ENCODE assay signal across 15 mouse cellular contexts in the genomic region with DNA sequence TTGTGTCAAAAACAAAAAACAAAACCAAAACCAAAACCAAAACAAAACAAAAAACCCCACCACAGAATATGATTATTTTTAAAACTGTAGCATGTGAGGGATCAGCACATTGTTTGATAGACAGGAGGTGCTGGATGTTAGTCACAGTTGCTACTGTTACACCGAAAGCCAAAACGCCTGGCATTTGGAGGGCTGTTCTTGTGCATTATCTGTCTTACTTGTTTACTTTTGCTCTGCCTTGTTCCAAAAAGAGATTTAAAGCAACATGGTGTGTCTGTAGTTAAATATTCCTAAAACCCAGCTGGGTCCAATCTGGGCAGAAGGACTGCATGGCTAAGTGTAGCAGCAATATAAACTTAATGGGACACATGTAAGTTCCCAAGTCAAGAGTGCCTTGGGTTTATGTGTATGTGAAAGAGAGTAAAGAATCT. TPM values are rescaled to one million over a fixed set of nuclear protein-coding genes. Genes with fewer than 3 reads are reported as not detected.
DNase-seq lines count a peak whose midpoint lies in the region; ATAC-seq lines count a peak whose summit lies in the region.
"Had no signal": no experiment of that assay in that cellular context is flagged by ENCODE, and none has a peak within 500 bp of the region (broad histone marks: within the 10 kb centered on the region; RNA-seq: fewer than 3 reads in every experiment).

No protein-coding gene starts in this region.

- H3K9ac ChIP-seq in lung, embryonic 16.5 days (ENCODE audit: low read length) = no peak overlapping the region
- H3K9ac ChIP-seq: heart, embryonic 15.5 days; hindbrain, embryonic 15.5 days had no signal

- ATAC-seq in lung, embryonic 16.5 days (ENCODE audit: low read depth) = peak; percentile 90

- H3K27me3 ChIP-seq in lung, embryonic 16.5 days (ENCODE audit: control insufficient read depth, insufficient read depth, low read depth, low read length) = no peaks in the 10 kb centered on the region
- H3K27me3 ChIP-seq: heart, embryonic 15.5 days; hindbrain, embryonic 15.5 days had no signal

- H3K36me3 ChIP-seq in lung, embryonic 16.5 days (ENCODE audit: control insufficient read depth, insufficient read depth, low read length) = no peaks in the 10 kb centered on the region
- H3K36me3 ChIP-seq: heart, embryonic 15.5 days; hindbrain, embryonic 15.5 days had no signal

- H3K9me3 ChIP-seq in lung, embryonic 16.5 days (ENCODE audit: control insufficient read depth, low read length) = no peaks in the 10 kb centered on the region
- H3K9me3 ChIP-seq: heart, embryonic 15.5 days; hindbrain, embryonic 15.5 days had no signal

- H3K27ac ChIP-seq in lung, embryonic 16.5 days (ENCODE audit: low read length) = peak overlapping the region; percentile 67
- H3K27ac ChIP-seq: heart, embryonic 15.5 days; hindbrain, embryonic 15.5 days had no signal

- H3K4me3 ChIP-seq in lung, embryonic 16.5 days (ENCODE audit: low read length) = no peak overlapping the region
- H3K4me3 ChIP-seq: heart, embryonic 15.5 days; hindbrain, embryonic 15.5 days had no signal

- WGBS in lung, embryonic 16.5 days = 50% methylated on average over 2 of the region's 2 CpGs

- DNase-seq in heart, adult 11 months = peak; percentile 81
- no peak for DNase-seq in heart, adult 8-10 months (ENCODE audit: low spot score)
- DNase-seq in lung, postnatal 25 days (ENCODE audit: low spot score) = no peak
- DNase-seq in induced T-regulatory cell, adult 2 months (ENCODE audit: low read depth) = peak; percentile 57
- DNase-seq in lung, postnatal 36 days = peak; percentile 8
- no peak for DNase-seq in heart, adult 18-20 months
- DNase-seq: cerebellum, postnatal 36 days; gastrocnemius, postnatal 10 days; kidney, postnatal 36 days; thymus, adult 2 months had no signal

- peak overlapping the region; percentile 25 for H3K4me2 ChIP-seq in lung, embryonic 16.5 days (ENCODE audit: low read depth, low read length)
- H3K4me2 ChIP-seq: heart, embryonic 15.5 days; hindbrain, embryonic 15.5 days had no signal

- peaks cover 20% of the 10 kb centered on the region for H3K4me1 ChIP-seq in lung, embryonic 16.5 days (replicated peaks; ENCODE audit: control insufficient read depth, insufficient read depth, low read length)

RNA-seq across cellular contexts. Expression of a gene that starts 7.3 kb away (rescaled TPM):
- total RNA-seq in heart, adult 8-10 months (2022) = 10 to 100 TPM; 24.7 to 37.7 (median 32.3) TPM
- 9.8 and 11.7 TPM in 2 replicates for polyA plus RNA-seq in lung, embryonic 16.5 days (2015; fragmentation: Nextera tagmentation; extraction: Ambion mirVana)
- 10 to 100 TPM; 29.1 to 30.3 TPM for total RNA-seq in heart, adult 18-20 months (2021)

RNA-seq across cellular contexts. Expression of a gene that starts 14.6 kb away (rescaled TPM):
- not detected for total RNA-seq in heart, adult 8-10 months (2022)
- 0.20 and 0.28 TPM in 2 replicates for polyA plus RNA-seq in lung, embryonic 16.5 days (2015; fragmentation: Nextera tagmentation; extraction: Ambion mirVana)
- not detected for total RNA-seq in heart, adult 18-20 months (2021)
- total RNA-seq: gastrocnemius, postnatal 10 days; left cerebral cortex, postnatal 25 days had no signal
- polyA plus RNA-seq: thymus, adult 2 months had no signal

RNA-seq across cellular contexts. Expression of a gene that starts 49.8 kb away (rescaled TPM):
- 1,000 to 10,000 TPM; 1,123 to 1,294 (median 1,155) TPM for total RNA-seq in heart, adult 8-10 months (2022)
- polyA plus RNA-seq in lung, embryonic 16.5 days (2015; fragmentation: Nextera tagmentation; extraction: Ambion mirVana) = 173 and 181 TPM in 2 replicates
- 1,000 to 10,000 TPM; 1,098 to 1,209 TPM for total RNA-seq in heart, adult 18-20 months (2021)

RNA-seq across cellular contexts. Expression of a gene that starts 54.4 kb away (rescaled TPM):
- 1 to 10 TPM; 1.7 to 4.6 (median 3.9) TPM for total RNA-seq in heart, adult 8-10 months (2022)
- 2.3 and 2.9 TPM in 2 replicates for polyA plus RNA-seq in lung, embryonic 16.5 days (2015; fragmentation: Nextera tagmentation; extraction: Ambion mirVana)
- 1 to 10 TPM; 1.9 to 2.2 TPM for total RNA-seq in heart, adult 18-20 months (2021)
- total RNA-seq: megakaryocyte progenitor cell, adult 5-6 weeks had no signal

Comparison
In these comparisons a context has a peak if more than half of its experiments do, and no peak if none do; other contexts are left out.
1. DNase-seq: peak in heart, adult 11 months (single experiment), induced T-regulatory cell, adult 2 months (single experiment) and lung, postnatal 36 days (single experiment); none in heart, adult 8-10 months (single experiment), lung, postnatal 25 days (single experiment) and heart, adult 18-20 months (0 of 2).